Mouse (Mus musculus) liver, adult 2 months (tissue): ENCODE data around the gene Flywch2.

Source experiments
- CTCF ChIP-seq: fragments of 200-500 bp; IDR thresholded peaks from 2 replicates; pipeline ENCODE4 v1.5.1; 2011; ENCODE audit warnings: low read depth, low read length, control low read depth
- POLR2A ChIP-seq: fragments of 200-500 bp; IDR thresholded peaks from 2 replicates; pipeline ENCODE4 v1.6.1; 2011; ENCODE audit warnings: low read length, control low read depth; ENCODE audit not compliant: insufficient read depth; ENCODE audit errors: extremely low read depth

DNA sequence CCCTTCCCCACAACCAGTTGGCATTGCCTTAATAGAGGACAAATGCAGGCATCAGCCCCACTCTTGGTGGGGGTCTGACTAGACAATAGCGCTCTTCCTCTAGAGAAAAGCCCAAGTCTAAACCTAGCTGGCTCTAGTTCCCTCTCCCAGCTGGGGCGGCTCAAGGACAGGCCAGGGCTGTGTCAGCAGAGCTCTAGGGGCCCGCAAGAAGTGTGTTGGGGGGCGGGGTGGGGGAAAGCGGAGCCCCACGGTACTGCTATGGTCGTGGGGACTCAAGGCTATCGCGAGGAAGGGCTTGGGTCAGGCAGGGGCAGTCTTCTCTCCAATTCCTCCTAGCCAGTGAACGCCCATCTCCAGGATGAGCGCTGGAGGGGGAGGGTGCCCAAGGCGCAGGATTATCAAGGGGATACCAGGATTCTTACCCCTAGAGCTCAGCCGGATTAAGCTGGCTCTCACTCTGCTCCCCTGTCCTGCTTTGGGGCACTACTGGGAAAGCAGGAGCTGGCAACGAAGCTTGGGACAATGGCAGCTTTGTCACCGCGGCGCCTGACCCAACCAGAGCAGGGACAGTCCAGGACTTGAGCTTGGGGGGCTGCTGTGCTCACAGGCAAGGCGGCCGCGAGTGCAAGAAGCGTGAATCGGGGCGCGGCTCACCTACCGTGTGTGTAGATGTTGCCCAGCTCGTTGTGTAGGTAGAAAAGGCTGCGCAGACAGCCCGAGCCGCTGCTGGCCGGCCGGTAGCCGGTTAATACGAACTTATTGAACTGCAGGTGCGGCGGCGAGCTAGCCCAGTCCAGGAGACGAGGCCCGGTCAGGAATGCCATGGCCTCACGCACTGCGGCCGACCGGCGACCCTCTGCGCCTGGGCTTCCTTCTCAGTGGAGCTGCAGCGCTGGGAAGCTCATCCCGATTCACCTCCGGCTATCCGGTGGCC is 46.4 kb downstream of the Flywch2 start:
- TF ChIP-seq CTCF = no peak
- TF ChIP-seq POLR2A = no peak
